In the genomic region with DNA sequence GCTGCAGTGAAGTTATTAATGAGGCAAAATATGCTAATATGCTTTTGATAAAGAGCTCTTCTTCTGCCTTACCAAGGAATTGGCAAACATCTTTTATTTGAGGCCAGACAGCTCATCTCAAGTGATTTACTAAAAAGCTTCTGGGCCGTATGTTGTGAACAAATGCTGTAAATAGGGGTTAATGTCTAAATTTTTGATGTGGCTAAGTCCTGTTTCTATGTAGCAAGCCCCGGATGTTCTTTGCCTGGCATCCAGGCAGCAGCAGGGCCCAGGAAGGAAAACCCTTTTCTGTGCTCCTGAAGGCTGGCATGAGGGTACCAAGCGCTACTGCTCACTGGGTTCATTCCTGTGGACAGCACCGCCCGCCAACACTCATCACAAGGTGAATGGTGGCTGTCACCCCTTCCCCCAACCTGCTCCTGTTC, we compare ENCODE assay signal across 19 mouse cellular contexts. TPM values are rescaled to one million over a fixed set of nuclear protein-coding genes. Genes with fewer than 3 reads are reported as not detected.
DNase-seq lines count a peak whose midpoint lies in the region; ATAC-seq and TF ChIP-seq lines count a peak whose summit lies in the region.
"Had no signal": no experiment of that assay in that cellular context is flagged by ENCODE, and none has a peak within 500 bp of the region (broad histone marks: within the 10 kb centered on the region; RNA-seq: fewer than 3 reads in every experiment).

No protein-coding gene starts in this region.

- no peak for DNase-seq in hindbrain, embryonic 11.5 days (ENCODE audit: low spot score)
- no peak for DNase-seq in hindbrain, embryonic 10.5 days (ENCODE audit: low spot score)
- no peak for DNase-seq in midbrain, postnatal 0 days (ENCODE audit: low spot score)
- no peak for DNase-seq in urinary bladder, postnatal 10 days (ENCODE audit: low spot score)
- no peak for DNase-seq in lung, postnatal 14 days
- DNase-seq: adrenal gland, adult 8-10 months; cerebellum, adult 8-10 months; embryo, embryonic 11 days; heart, postnatal 14 days; lung, adult 18-20 months; spleen, adult 18-20 months; thymus, postnatal 36 days had no signal

- no peaks in the 10 kb centered on the region for H3K9me3 ChIP-seq in hindbrain, embryonic 11.5 days (ENCODE audit: control insufficient read depth, low read length)
- no peaks in the 10 kb centered on the region for H3K9me3 ChIP-seq in hindbrain, embryonic 10.5 days
- H3K9me3 ChIP-seq in forebrain, embryonic 13.5 days (replicated peaks): no peaks in the 10 kb centered on the region; the same call in 1 of the 2 replicates
- H3K9me3 ChIP-seq in hindbrain, embryonic 16.5 days (ENCODE audit: control insufficient read depth, low read length): no peaks in the 10 kb centered on the region; the same call in 1 of the 2 replicates
- H3K9me3 ChIP-seq in midbrain, postnatal 0 days (ENCODE audit: low read length): no peaks in the 10 kb centered on the region
- H3K9me3 ChIP-seq: intestine, embryonic 15.5 days; limb, embryonic 15.5 days had no signal

- no peaks in the 10 kb centered on the region for H3K27me3 ChIP-seq in hindbrain, embryonic 11.5 days (ENCODE audit: control insufficient read depth, insufficient read depth, low read length)
- H3K27me3 ChIP-seq in hindbrain, embryonic 10.5 days (ENCODE audit: insufficient read depth, poor library complexity, severe bottlenecking): no peaks in the 10 kb centered on the region
- no peaks in the 10 kb centered on the region; the same call in 1 of the 2 replicates for H3K27me3 ChIP-seq in forebrain, embryonic 13.5 days
- no peaks in the 10 kb centered on the region for H3K27me3 ChIP-seq in hindbrain, embryonic 16.5 days (replicated peaks; ENCODE audit: control insufficient read depth, insufficient read depth, low read length)
- no peaks in the 10 kb centered on the region for H3K27me3 ChIP-seq in midbrain, postnatal 0 days (ENCODE audit: insufficient read depth, low read length)
- H3K27me3 ChIP-seq: intestine, embryonic 15.5 days; limb, embryonic 15.5 days had no signal

- no peak overlapping the region for H3K4me2 ChIP-seq in hindbrain, embryonic 11.5 days (replicated peaks; ENCODE audit: low read depth, low read length)
- peak overlapping the region; percentile 32 for H3K4me2 ChIP-seq in forebrain, embryonic 13.5 days
- H3K4me2 ChIP-seq in hindbrain, embryonic 16.5 days (ENCODE audit: low read length): no peak overlapping the region
- H3K4me2 ChIP-seq in midbrain, postnatal 0 days (ENCODE audit: low read depth, low read length, poor library complexity, severe bottlenecking): no peak overlapping the region
- H3K4me2 ChIP-seq: intestine, embryonic 15.5 days; limb, embryonic 15.5 days had no signal

- H3K4me1 ChIP-seq in hindbrain, embryonic 11.5 days (replicated peaks; ENCODE audit: control insufficient read depth, insufficient read depth, low read length): 0 out of 2 replicates have a peak, but pooled peaks cover 3% of the 10 kb centered on the region
- H3K4me1 ChIP-seq in hindbrain, embryonic 10.5 days (replicated peaks): peaks cover 13% of the 10 kb centered on the region
- peaks cover 29% of the 10 kb centered on the region for H3K4me1 ChIP-seq in forebrain, embryonic 13.5 days
- peaks cover 6% of the 10 kb centered on the region for H3K4me1 ChIP-seq in hindbrain, embryonic 16.5 days (ENCODE audit: control insufficient read depth, insufficient read depth, low read depth, low read length)
- peaks cover 3% of the 10 kb centered on the region; the same call in 1 of the 2 replicates for H3K4me1 ChIP-seq in midbrain, postnatal 0 days (ENCODE audit: insufficient read depth, low read length)
- H3K4me1 ChIP-seq: intestine, embryonic 15.5 days had no signal

- H3K36me3 ChIP-seq in hindbrain, embryonic 11.5 days (ENCODE audit: control insufficient read depth, insufficient read depth, low read length): no peaks in the 10 kb centered on the region
- no peaks in the 10 kb centered on the region for H3K36me3 ChIP-seq in hindbrain, embryonic 10.5 days
- no peaks in the 10 kb centered on the region for H3K36me3 ChIP-seq in forebrain, embryonic 13.5 days (ENCODE audit: poor library complexity, severe bottlenecking)
- no peaks in the 10 kb centered on the region for H3K36me3 ChIP-seq in hindbrain, embryonic 16.5 days (ENCODE audit: control insufficient read depth, insufficient read depth, low read length)
- H3K36me3 ChIP-seq in midbrain, postnatal 0 days (ENCODE audit: insufficient read depth, low read length): no peaks in the 10 kb centered on the region
- H3K36me3 ChIP-seq: G1E; intestine, embryonic 15.5 days; limb, embryonic 15.5 days had no signal

- 78% methylated on average over 5 of the region's 5 CpGs for WGBS in hindbrain, embryonic 11.5 days
- 90% methylated on average over 5 of the region's 5 CpGs for WGBS in hindbrain, embryonic 10.5 days
- WGBS in forebrain, embryonic 13.5 days: 32% methylated on average over 5 of the region's 5 CpGs
- 45% methylated on average over 5 of the region's 5 CpGs for WGBS in hindbrain, embryonic 16.5 days
- WGBS in midbrain, postnatal 0 days: 56% methylated on average over 5 of the region's 5 CpGs

- H3K4me3 ChIP-seq in hindbrain, embryonic 11.5 days (ENCODE audit: low read depth, low read length): no peak overlapping the region
- H3K4me3 ChIP-seq in hindbrain, embryonic 10.5 days: no peak overlapping the region
- H3K4me3 ChIP-seq in forebrain, embryonic 13.5 days: no peak overlapping the region
- H3K4me3 ChIP-seq in hindbrain, embryonic 16.5 days (ENCODE audit: low read length): no peak overlapping the region
- no peak overlapping the region for H3K4me3 ChIP-seq in midbrain, postnatal 0 days (ENCODE audit: low read depth, low read length)
- H3K4me3 ChIP-seq: intestine, embryonic 15.5 days; limb, embryonic 15.5 days had no signal

- TF ChIP-seq CTCF in midbrain, postnatal 0 days (IDR thresholded peaks at IDR 0.05): no peak

- no peak overlapping the region for H3K27ac ChIP-seq in hindbrain, embryonic 11.5 days (ENCODE audit: low read depth, low read length)
- no peak overlapping the region for H3K27ac ChIP-seq in hindbrain, embryonic 10.5 days
- H3K27ac ChIP-seq in forebrain, embryonic 13.5 days: peak overlapping the region; percentile 68
- H3K27ac ChIP-seq in hindbrain, embryonic 16.5 days (ENCODE audit: low read depth, low read length): no peak overlapping the region; the same call in 1 of the 2 replicates
- H3K27ac ChIP-seq in midbrain, postnatal 0 days (ENCODE audit: low read depth, low read length): no peak overlapping the region
- H3K27ac ChIP-seq: intestine, embryonic 15.5 days; limb, embryonic 15.5 days; macrophage; stomach, postnatal 0 days had no signal

- H3K9ac ChIP-seq in hindbrain, embryonic 11.5 days (ENCODE audit: low read depth, low read length): no peak overlapping the region
- no peak overlapping the region for H3K9ac ChIP-seq in forebrain, embryonic 13.5 days
- H3K9ac ChIP-seq in hindbrain, embryonic 16.5 days (ENCODE audit: low read depth, low read length): no peak overlapping the region
- H3K9ac ChIP-seq in midbrain, postnatal 0 days (replicated peaks; ENCODE audit: low read length, poor library complexity, severe bottlenecking): no peak overlapping the region
- H3K9ac ChIP-seq: intestine, embryonic 15.5 days; limb, embryonic 15.5 days had no signal

- ATAC-seq in hindbrain, embryonic 11.5 days (ENCODE audit: low FRiP score): 0 out of 2 replicates have a peak, but pooled peaks have one; percentile 55
- peak; percentile 84 for ATAC-seq in forebrain, embryonic 13.5 days
- peak; percentile 61 for ATAC-seq in hindbrain, embryonic 16.5 days
- ATAC-seq in midbrain, postnatal 0 days (ENCODE audit: low FRiP score): peak; percentile 63; the same call in 1 of the 2 replicates
- ATAC-seq: intestine, embryonic 15.5 days had no signal

RNA-seq across cellular contexts. Expression of gene Pcdh8, which starts 50.9 kb away (rescaled TPM):
- 14.5 and 15.4 TPM in 2 replicates for polyA plus RNA-seq in hindbrain, embryonic 11.5 days (2014; fragmentation: Nextera tagmentation; extraction: Ambion mirVana)
- 33.1 and 41.3 TPM in 2 replicates for polyA plus RNA-seq in hindbrain, embryonic 10.5 days (2016; fragmentation: Nextera tagmentation; extraction: Ambion mirVana)
- polyA plus RNA-seq in forebrain, embryonic 13.5 days (2015; fragmentation: Nextera tagmentation; extraction: Ambion mirVana): 21.1 and 22.3 TPM in 2 replicates
- polyA plus RNA-seq in hindbrain, embryonic 16.5 days (2015; fragmentation: Nextera tagmentation; extraction: Ambion mirVana): 35.7 and 42.8 TPM in 2 replicates
- 149 and 150 TPM in 2 replicates for total RNA-seq in midbrain, postnatal 0 days (2014; rRNA removed)
- 49.3 and 50.2 TPM in 2 replicates for polyA plus RNA-seq in midbrain, postnatal 0 days (2015; fragmentation: Nextera tagmentation; extraction: Ambion mirVana)
- polyA plus RNA-seq: G1E, macrophage had no signal
